Mouse (Mus musculus) E14TG2a.4 (cell line): ENCODE measurements around the gene Arl15.

Experiments used
- CTCF ChIP-seq: conservative IDR thresholded peaks from 2 replicates; pipeline ENCODE4 v1.5.1; 2014; ENCODE audit warnings: low read length
- NANOG ChIP-seq: IDR thresholded peaks from 2 replicates; pipeline ENCODE4 v1.6.1; 2014; ENCODE audit warnings: borderline replicate concordance, low read length, mixed read lengths
- POU5F1 ChIP-seq: IDR thresholded peaks from 2 replicates; pipeline ENCODE4 v1.6.1; 2014; ENCODE audit warnings: low read length, borderline replicate concordance

GRCm38 (mm10) chr13:113840421-113840820 lies 46.1 kb downstream of the Arl15 start:
- TF ChIP-seq CTCF (no peak), POU5F1 (no peak), NANOG (no peak)
